14 mouse cellular contexts compared by ENCODE assay signal in genomic region chr9:110334849-110335248, GRCm38 (mm10). TPM values are rescaled to one million over a fixed set of nuclear protein-coding genes. Genes with fewer than 3 reads are reported as not detected.
DNase-seq lines count a peak whose midpoint lies in the region; ATAC-seq and TF ChIP-seq lines count a peak whose summit lies in the region.
"Had no signal": no experiment of that assay in that cellular context is flagged by ENCODE, and none has a peak within 500 bp of the region (broad histone marks: within the 10 kb centered on the region; RNA-seq: fewer than 3 reads in every experiment).

No protein-coding gene starts in this region.

- 0 out of 2 replicates have a peak overlapping the region, but pooled peaks have one; percentile 12 for H3K4me2 ChIP-seq in intestine, embryonic 16.5 days (ENCODE audit: low read depth, low read length)
- H3K4me2 ChIP-seq in intestine, postnatal 0 days (replicated peaks; ENCODE audit: low read depth), result no peak overlapping the region
- H3K4me2 ChIP-seq in embryonic facial prominence, embryonic 14.5 days (ENCODE audit: low read depth, low read length), result peak overlapping the region; percentile 82
- H3K4me2 ChIP-seq in liver, embryonic 16.5 days (ENCODE audit: low read depth, low read length), result peak overlapping the region; percentile 89

- 64% methylated on average over 8 of the region's 8 CpGs for WGBS in intestine, embryonic 16.5 days
- 48% methylated on average over 8 of the region's 8 CpGs for WGBS in intestine, postnatal 0 days
- WGBS in embryonic facial prominence, embryonic 10.5 days, result 65% methylated on average over 8 of the region's 8 CpGs
- 55% methylated on average over 8 of the region's 8 CpGs for WGBS in embryonic facial prominence, embryonic 14.5 days
- WGBS in liver, embryonic 16.5 days (ENCODE audit: insufficient replicate concordance), result 40% methylated on average over 8 of the region's 8 CpGs

- H3K27ac ChIP-seq in intestine, embryonic 16.5 days (ENCODE audit: low read length), result 0 out of 2 replicates have a peak overlapping the region, but pooled peaks have one; percentile 28
- no peak overlapping the region for H3K27ac ChIP-seq in intestine, postnatal 0 days (ENCODE audit: low read depth, low read length)
- H3K27ac ChIP-seq in embryonic facial prominence, embryonic 10.5 days (replicated peaks), result no peak overlapping the region
- H3K27ac ChIP-seq in embryonic facial prominence, embryonic 14.5 days (replicated peaks; ENCODE audit: low read depth, low read length), result no peak overlapping the region
- H3K27ac ChIP-seq in liver, embryonic 16.5 days (ENCODE audit: low read length), result peak overlapping the region; percentile 1; the same call in 1 of the 2 replicates
- H3K27ac ChIP-seq: neural tube, embryonic 13.5 days had no signal

- H3K4me1 ChIP-seq in intestine, embryonic 16.5 days (ENCODE audit: control insufficient read depth, insufficient read depth, low read length), result peaks cover 12% of the 10 kb centered on the region
- no peaks in the 10 kb centered on the region for H3K4me1 ChIP-seq in intestine, postnatal 0 days (replicated peaks; ENCODE audit: control insufficient read depth, insufficient read depth, low read length)
- H3K4me1 ChIP-seq in embryonic facial prominence, embryonic 10.5 days, result peaks cover 29% of the 10 kb centered on the region
- H3K4me1 ChIP-seq in embryonic facial prominence, embryonic 14.5 days (ENCODE audit: control insufficient read depth, insufficient read depth, low read length), result peaks cover 11% of the 10 kb centered on the region; the same call in 1 of the 2 replicates
- peaks cover 19% of the 10 kb centered on the region for H3K4me1 ChIP-seq in liver, embryonic 16.5 days (ENCODE audit: control insufficient read depth, low read depth, low read length)

- no peak overlapping the region for H3K9ac ChIP-seq in intestine, embryonic 16.5 days (ENCODE audit: low read depth, low read length)
- H3K9ac ChIP-seq in intestine, postnatal 0 days (ENCODE audit: low read depth, low read length), result no peak overlapping the region
- no peak overlapping the region for H3K9ac ChIP-seq in embryonic facial prominence, embryonic 14.5 days (ENCODE audit: low read depth, low read length)
- H3K9ac ChIP-seq in liver, embryonic 16.5 days (ENCODE audit: low read depth, low read length), result no peak overlapping the region
- H3K9ac ChIP-seq: heart, embryonic 12.5 days had no signal

- no peak for ATAC-seq in intestine, embryonic 16.5 days
- no peak for ATAC-seq in intestine, postnatal 0 days
- no peak for ATAC-seq in embryonic facial prominence, embryonic 14.5 days (ENCODE audit: low read depth)
- no peak for ATAC-seq in liver, embryonic 16.5 days (ENCODE audit: low read depth)
- ATAC-seq: activated CD4-positive, CD25-positive, alpha-beta regulatory T cell, adult 4 months; Patski had no signal

- no peak for DNase-seq in embryonic facial prominence, embryonic 10.5 days (ENCODE audit: low spot score)
- no peak for DNase-seq in embryonic facial prominence, embryonic 14.5 days (ENCODE audit: low spot score)
- DNase-seq in gastrocnemius, postnatal 36 days, result no peak
- no peak for DNase-seq in adrenal gland, postnatal 25 days
- DNase-seq: cerebellum, postnatal 10 days; spleen, adult 18-20 months; thymus, adult 2 months had no signal

- H3K27me3 ChIP-seq in intestine, embryonic 16.5 days (replicated peaks; ENCODE audit: control insufficient read depth, insufficient read depth, low read length), result no peaks in the 10 kb centered on the region
- H3K27me3 ChIP-seq in intestine, postnatal 0 days (replicated peaks; ENCODE audit: control insufficient read depth, insufficient read depth, low read length), result no peaks in the 10 kb centered on the region
- no peaks in the 10 kb centered on the region for H3K27me3 ChIP-seq in embryonic facial prominence, embryonic 10.5 days (replicated peaks; ENCODE audit: low read depth, poor library complexity, severe bottlenecking)
- H3K27me3 ChIP-seq in embryonic facial prominence, embryonic 14.5 days (replicated peaks; ENCODE audit: control insufficient read depth, insufficient read depth, low read length), result no peaks in the 10 kb centered on the region
- no peaks in the 10 kb centered on the region for H3K27me3 ChIP-seq in liver, embryonic 16.5 days (ENCODE audit: control insufficient read depth, insufficient read depth, low read depth, low read length)
- H3K27me3 ChIP-seq: heart, embryonic 12.5 days; neural tube, embryonic 13.5 days; Patski had no signal

- no peak for TF ChIP-seq CTCF in intestine, postnatal 0 days (IDR thresholded peaks at IDR 0.05; ENCODE audit: low read depth)

- intact Hi-C loops in gastrocnemius, postnatal 36 days (cut with DNase I), result no loop called here

- no peak overlapping the region; the same call in 1 of the 2 replicates for H3K4me3 ChIP-seq in intestine, embryonic 16.5 days (ENCODE audit: low read length)
- H3K4me3 ChIP-seq in intestine, postnatal 0 days (ENCODE audit: low read depth, low read length), result no peak overlapping the region
- peak overlapping the region; percentile 90 for H3K4me3 ChIP-seq in embryonic facial prominence, embryonic 10.5 days
- no peak overlapping the region for H3K4me3 ChIP-seq in embryonic facial prominence, embryonic 14.5 days (ENCODE audit: low read depth, low read length)
- H3K4me3 ChIP-seq in liver, embryonic 16.5 days (ENCODE audit: low read depth, low read length), result peak overlapping the region; percentile 28

- no peaks in the 10 kb centered on the region for H3K9me3 ChIP-seq in intestine, embryonic 16.5 days (ENCODE audit: control insufficient read depth, low read length)
- no peaks in the 10 kb centered on the region for H3K9me3 ChIP-seq in intestine, postnatal 0 days (ENCODE audit: control insufficient read depth)
- H3K9me3 ChIP-seq in embryonic facial prominence, embryonic 10.5 days, result no peaks in the 10 kb centered on the region
- H3K9me3 ChIP-seq in embryonic facial prominence, embryonic 14.5 days (ENCODE audit: control insufficient read depth, low read length), result no peaks in the 10 kb centered on the region
- H3K9me3 ChIP-seq in liver, embryonic 16.5 days (replicated peaks; ENCODE audit: control insufficient read depth, low read length), result no peaks in the 10 kb centered on the region
- H3K9me3 ChIP-seq: heart, embryonic 12.5 days; neural tube, embryonic 13.5 days had no signal

- H3K36me3 ChIP-seq in intestine, embryonic 16.5 days (ENCODE audit: control insufficient read depth, insufficient read depth, low read length), result no peaks in the 10 kb centered on the region
- no peaks in the 10 kb centered on the region for H3K36me3 ChIP-seq in intestine, postnatal 0 days (ENCODE audit: control insufficient read depth, insufficient read depth)
- no peaks in the 10 kb centered on the region for H3K36me3 ChIP-seq in embryonic facial prominence, embryonic 10.5 days (replicated peaks)
- no peaks in the 10 kb centered on the region for H3K36me3 ChIP-seq in embryonic facial prominence, embryonic 14.5 days (ENCODE audit: control insufficient read depth, insufficient read depth, low read length)
- no peaks in the 10 kb centered on the region for H3K36me3 ChIP-seq in liver, embryonic 16.5 days (ENCODE audit: control insufficient read depth, insufficient read depth)
- H3K36me3 ChIP-seq: heart, embryonic 12.5 days; neural tube, embryonic 13.5 days had no signal

RNA-seq across cellular contexts. Expression of gene Scap, which starts 1.8 kb away (rescaled TPM):
- 25.2 and 26.8 TPM in 2 replicates for polyA plus RNA-seq in intestine, embryonic 16.5 days (2015; fragmentation: Nextera tagmentation; extraction: Ambion mirVana)
- 14.9 and 15.7 TPM in 2 replicates for polyA plus RNA-seq in intestine, postnatal 0 days (2015; fragmentation: Nextera tagmentation; extraction: Ambion mirVana)
- 38.5 and 40.3 TPM in 2 replicates for polyA plus RNA-seq in embryonic facial prominence, embryonic 10.5 days (2016; fragmentation: Nextera tagmentation; extraction: Ambion mirVana)
- 30.3 and 33.0 TPM in 2 replicates for polyA plus RNA-seq in embryonic facial prominence, embryonic 14.5 days (2014; fragmentation: Nextera tagmentation; extraction: Ambion mirVana)
- polyA plus RNA-seq in liver, embryonic 16.5 days (2015; fragmentation: Nextera tagmentation; extraction: Ambion mirVana), result 31.8 and 36.6 TPM in 2 replicates
- 10 to 100 TPM; 15.2 to 15.8 TPM for total RNA-seq in gastrocnemius, postnatal 36 days (2021)
- 92.5 and 151 TPM in 2 replicates for total RNA-seq in adrenal gland, postnatal 25 days (2021)

RNA-seq across cellular contexts. Expression of gene Elp6, which starts 29.9 kb away (rescaled TPM):
- 19.9 and 20.5 TPM in 2 replicates for polyA plus RNA-seq in intestine, embryonic 16.5 days (2015; fragmentation: Nextera tagmentation; extraction: Ambion mirVana)
- 6.3 and 7.5 TPM in 2 replicates for polyA plus RNA-seq in intestine, postnatal 0 days (2015; fragmentation: Nextera tagmentation; extraction: Ambion mirVana)
- 44.0 and 45.6 TPM in 2 replicates for polyA plus RNA-seq in embryonic facial prominence, embryonic 10.5 days (2016; fragmentation: Nextera tagmentation; extraction: Ambion mirVana)
- 17.7 and 21.5 TPM in 2 replicates for polyA plus RNA-seq in embryonic facial prominence, embryonic 14.5 days (2014; fragmentation: Nextera tagmentation; extraction: Ambion mirVana)
- polyA plus RNA-seq in liver, embryonic 16.5 days (2015; fragmentation: Nextera tagmentation; extraction: Ambion mirVana), result 6.0 and 6.1 TPM in 2 replicates
- 1 to 10 TPM; 2.8 to 3.1 TPM for total RNA-seq in gastrocnemius, postnatal 36 days (2021)
- total RNA-seq in adrenal gland, postnatal 25 days (2021), result 8.1 and 10.1 TPM in 2 replicates

Comparison
In these comparisons a context has a peak if more than half of its experiments do, and no peak if none do; other contexts are left out.
1. H3K27ac ChIP-seq: peak in intestine, embryonic 16.5 days (single experiment) and liver, embryonic 16.5 days (single experiment); none in intestine, postnatal 0 days (single experiment), embryonic facial prominence, embryonic 10.5 days (single experiment) and embryonic facial prominence, embryonic 14.5 days (single experiment).
2. H3K4me3 ChIP-seq: peak in embryonic facial prominence, embryonic 10.5 days (single experiment) and liver, embryonic 16.5 days (single experiment); none in intestine, embryonic 16.5 days (single experiment), intestine, postnatal 0 days (single experiment) and embryonic facial prominence, embryonic 14.5 days (single experiment).